Mouse (Mus musculus) liver, embryonic 15.5 days (tissue): ENCODE data around the gene Zfp668. TPM values are rescaled to one million over a fixed set of nuclear protein-coding genes. Genes with fewer than 3 reads are reported as not detected.

Experiments
- ATAC-seq: fragments of 200-750 bp; cut with Nextera tagmentation; 2 replicates; pipeline ENCODE4 v1.8.0; 2017; ENCODE audit warnings: moderate number of reproducible peaks, mild to moderate bottlenecking, moderate library complexity; ENCODE audit not compliant: insufficient read depth
- H3K27ac ChIP-seq: fragments of 300-500 bp; sonication (generic); replicated peaks from 2 replicates; pipeline ENCODE4 v1.5.1; 2015; ENCODE audit warnings: mild to moderate bottlenecking, inconsistent platforms
- H3K27me3 ChIP-seq: fragments of 300-500 bp; sonication (generic); 2 replicates; pipeline ENCODE4 v1.6.1; 2015; ENCODE audit warnings: mild to moderate bottlenecking, inconsistent platforms
- H3K36me3 ChIP-seq: fragments of 300-500 bp; sonication (generic); replicated peaks from 2 replicates; pipeline ENCODE4 v1.6.1; 2015; ENCODE audit warnings: moderate library complexity, mild to moderate bottlenecking, inconsistent platforms
- H3K4me1 ChIP-seq: fragments of 300-500 bp; sonication (generic); replicated peaks from 2 replicates; pipeline ENCODE4 v1.6.1; 2015; ENCODE audit warnings: inconsistent platforms
- H3K4me2 ChIP-seq: fragments of 300-500 bp; sonication (generic); 2 replicates; pipeline ENCODE4 v1.6.1; 2015; ENCODE audit warnings: moderate library complexity, mild to moderate bottlenecking, inconsistent platforms
- H3K4me3 ChIP-seq: fragments of 300-500 bp; sonication (generic); replicated peaks from 2 replicates; pipeline ENCODE4 v1.5.1; 2015; ENCODE audit warnings: mild to moderate bottlenecking, inconsistent platforms
- H3K9ac ChIP-seq: fragments of 300-500 bp; sonication (generic); 2 replicates; pipeline ENCODE4 v1.6.1; 2015; ENCODE audit warnings: moderate library complexity, mild to moderate bottlenecking, inconsistent platforms
- H3K9me3 ChIP-seq: fragments of 300-500 bp; sonication (generic); replicated peaks from 2 replicates; pipeline ENCODE4 v1.6.1; 2016; ENCODE audit warnings: inconsistent platforms
- WGBS: fragments of 180-500 bp; shearing (Covaris S2); methylation state at CpG from one replicate; pipeline ENCODE4 v1.1.7; 2015; ENCODE audit warnings: mixed read lengths; ENCODE audit not compliant: insufficient replicate concordance; 5-methylcytosine and 5-hydroxymethylcytosine counted together
- polyA plus RNA-seq: library from polyadenylated mRNA; unstranded; fragments of >200 nt; fragmentation: Nextera tagmentation; extraction: Ambion mirVana; gene quantifications from 2 replicates; pipeline ENCODE4 v1.2.1, GENCODE M21; 2015

Gene Zfp668
- polyA plus RNA-seq, 1 experiment from 2014 or later, result 5.7 TPM

GRCm38 (mm10) chr7:127895442-127895841 is 18.8 kb upstream of the Zfp668 start, which contains the start of the genes Gm21974 and Vkorc1:
TSS of gene Gm21974 (minus strand) at chr7:127895454.
TSS of gene Vkorc1 (minus strand) at chr7:127895617.
- H3K36me3 ChIP-seq, result peaks cover 20% of the 10 kb centered on the region
- H3K27me3 ChIP-seq, result no peaks in the 10 kb centered on the region
- WGBS, result under 1% methylated on average over 26 of the region's 26 CpGs
- peak within 1 kb of the TSS; percentile 65 for H3K9ac ChIP-seq
- peak within 1 kb of the TSS; percentile 92 for H3K4me2 ChIP-seq
- no peaks in the 10 kb centered on the region for H3K9me3 ChIP-seq
- H3K27ac ChIP-seq, result peak within 1 kb of the TSS; percentile 86
- H3K4me3 ChIP-seq, result peak within 1 kb of the TSS; percentile 67
- peaks cover 58% of the 10 kb centered on the region for H3K4me1 ChIP-seq
- peak; percentile 95 for ATAC-seq

- H3K4me3 ChIP-seq, result peak overlapping the region; percentile 67
- no peaks in the 10 kb centered on the region for H3K9me3 ChIP-seq
- peaks cover 48% of the 10 kb centered on the region for H3K4me1 ChIP-seq
- H3K27me3 ChIP-seq, result no peaks in the 10 kb centered on the region
- no peak for ATAC-seq
- peaks cover 30% of the 10 kb centered on the region for H3K36me3 ChIP-seq
- WGBS, result 77% methylated on average over 5 of the region's 5 CpGs
- H3K9ac ChIP-seq, result peak overlapping the region; percentile 65; the same call in 1 of the 2 replicates
- peak overlapping the region; percentile 92 for H3K4me2 ChIP-seq
- peak overlapping the region; percentile 86 for H3K27ac ChIP-seq
Observed at GRCm38 (mm10) chr7:127894480-127894879, 17.9 kb upstream of the Zfp668 start.

GRCm38 (mm10) chr7:127890798-127891197 is 14.2 kb upstream of the Zfp668 start, which contains the start of gene Prss53:
TSS of gene Prss53 (minus strand) at chr7:127890970.
- no peaks in the 10 kb centered on the region for H3K9me3 ChIP-seq
- peaks cover 23% of the 10 kb centered on the region for H3K4me1 ChIP-seq
- no peak within 1 kb of the TSS for H3K4me3 ChIP-seq
- no peaks in the 10 kb centered on the region for H3K27me3 ChIP-seq
- H3K36me3 ChIP-seq, result peaks cover 66% of the 10 kb centered on the region
- H3K27ac ChIP-seq, result no peak within 1 kb of the TSS
- 57% methylated on average over 4 of the region's 4 CpGs for WGBS
- H3K4me2 ChIP-seq, result no peak within 1 kb of the TSS
- ATAC-seq, result no peak
- no peak within 1 kb of the TSS for H3K9ac ChIP-seq

- no peak for ATAC-seq
- Histone ChIP-seq H3K27ac (no peak overlapping the region), H3K9ac (no peak overlapping the region), H3K4me3 (no peak overlapping the region), H3K9me3 (no peaks in the 10 kb centered on the region), H3K4me1 (peaks cover 11% of the 10 kb centered on the region; the same call in 1 of the 2 replicates), H3K4me2 (no peak overlapping the region), H3K36me3 (peaks cover 83% of the 10 kb centered on the region), H3K27me3 (no peaks in the 10 kb centered on the region)
- 50% methylated on average over 3 of the region's 3 CpGs for WGBS
Observed at GRCm38 (mm10) chr7:127888821-127889220, 12.2 kb upstream of the Zfp668 start.

- no peak for ATAC-seq
- no peak overlapping the region for H3K9ac ChIP-seq
- H3K4me3 ChIP-seq, result no peak overlapping the region
- peaks cover 14% of the 10 kb centered on the region; the same call in 1 of the 2 replicates for H3K4me1 ChIP-seq
- H3K27ac ChIP-seq, result no peak overlapping the region
- H3K27me3 ChIP-seq, result no peaks in the 10 kb centered on the region
- H3K9me3 ChIP-seq, result no peaks in the 10 kb centered on the region
- peaks cover 83% of the 10 kb centered on the region for H3K36me3 ChIP-seq
- 76% methylated on average over 3 of the region's 3 CpGs for WGBS
- no peak overlapping the region for H3K4me2 ChIP-seq
Observed at GRCm38 (mm10) chr7:127887781-127888180, 11.2 kb upstream of the Zfp668 start.

GRCm38 (mm10) chr7:127887191-127887590 is 10.6 kb upstream of the Zfp668 start:
- ATAC-seq, result no peak
- peaks cover 83% of the 10 kb centered on the region for H3K36me3 ChIP-seq
- 81% methylated on average over 8 of the region's 8 CpGs for WGBS

GRCm38 (mm10) chr7:127886551-127886950 is 9.9 kb upstream of the Zfp668 start:
- no peak for ATAC-seq
- Histone ChIP-seq H3K4me1 (peaks cover 14% of the 10 kb centered on the region; the same call in 1 of the 2 replicates), H3K36me3 (peaks cover 88% of the 10 kb centered on the region), H3K9ac (no peak overlapping the region), H3K4me3 (no peak overlapping the region), H3K27ac (no peak overlapping the region), H3K9me3 (0 out of 2 replicates have a peak, but pooled peaks cover 6% of the 10 kb centered on the region), H3K27me3 (no peaks in the 10 kb centered on the region), H3K4me2 (no peak overlapping the region)
- 81% methylated on average over 6 of the region's 6 CpGs for WGBS

More at GRCm38 (mm10) chr7:127887191-127887590, 10.6 kb upstream of the Zfp668 start:
- Histone ChIP-seq H3K4me1 (peaks cover 14% of the 10 kb centered on the region; the same call in 1 of the 2 replicates), H3K4me3 (no peak overlapping the region), H3K4me2 (no peak overlapping the region), H3K27ac (no peak overlapping the region), H3K27me3 (no peaks in the 10 kb centered on the region), H3K9me3 (0 out of 2 replicates have a peak, but pooled peaks cover 3% of the 10 kb centered on the region), H3K9ac (no peak overlapping the region)

GRCm38 (mm10) chr7:127885951-127886350 is 9.3 kb upstream of the Zfp668 start:
- Histone ChIP-seq H3K4me1 (peaks cover 14% of the 10 kb centered on the region; the same call in 1 of the 2 replicates), H3K9me3 (peaks cover 10% of the 10 kb centered on the region; the same call in 1 of the 2 replicates), H3K27me3 (no peaks in the 10 kb centered on the region), H3K4me2 (no peak overlapping the region), H3K4me3 (no peak overlapping the region), H3K36me3 (peaks cover 94% of the 10 kb centered on the region), H3K27ac (no peak overlapping the region), H3K9ac (no peak overlapping the region)
- 40% methylated on average over 6 of the region's 6 CpGs for WGBS
- no peak for ATAC-seq

GRCm38 (mm10) chr7:127880431-127880830 is 3.8 kb upstream of the Zfp668 start:
- H3K4me3 ChIP-seq, result no peak overlapping the region
- H3K9ac ChIP-seq, result no peak overlapping the region
- ATAC-seq, result no peak
- no peak overlapping the region for H3K27ac ChIP-seq
- H3K9me3 ChIP-seq, result peaks cover 33% of the 10 kb centered on the region
- whole genome bisulfite sequencing, result 85% methylated on average over 12 of the region's 12 CpGs
- peaks cover 25% of the 10 kb centered on the region for H3K4me1 ChIP-seq
- H3K27me3 ChIP-seq, result no peaks in the 10 kb centered on the region
- H3K36me3 ChIP-seq, result peaks cover 78% of the 10 kb centered on the region
- H3K4me2 ChIP-seq, result no peak overlapping the region

GRCm38 (mm10) chr7:127879301-127879700 is 2.7 kb upstream of the Zfp668 start:
- Histone ChIP-seq H3K9me3 (peaks cover 33% of the 10 kb centered on the region), H3K27ac (no peak overlapping the region), H3K4me2 (no peak overlapping the region), H3K4me1 (peaks cover 32% of the 10 kb centered on the region), H3K27me3 (no peaks in the 10 kb centered on the region), H3K4me3 (no peak overlapping the region), H3K36me3 (peaks cover 68% of the 10 kb centered on the region), H3K9ac (no peak overlapping the region)
- no peak for ATAC-seq
- WGBS, result 91% methylated on average over 9 of the region's 9 CpGs

- Histone ChIP-seq H3K4me3 (peak within 1 kb of the TSS; percentile 82), H3K27ac (peak within 1 kb of the TSS; percentile 92), H3K9ac (peak within 1 kb of the TSS; percentile 88), H3K36me3 (peaks cover 44% of the 10 kb centered on the region), H3K4me1 (peaks cover 38% of the 10 kb centered on the region), H3K27me3 (no peaks in the 10 kb centered on the region), H3K9me3 (peaks cover 24% of the 10 kb centered on the region), H3K4me2 (peak within 1 kb of the TSS; percentile 80)
- peak; percentile 86 for ATAC-seq
- 0% methylated on average over 41 of the region's 41 CpGs for WGBS
Observed at GRCm38 (mm10) chr7:127876041-127876466, 574 bp downstream of the Zfp668 start, which contains the start of gene Zfp646. TSS of gene Zfp646 (plus strand) at chr7:127876221.
